Mouse (Mus musculus) forebrain, embryonic 14.5 days (tissue): Measurements from ENCODE around the gene Tbc1d10c. TPM values are rescaled to one million over a fixed set of nuclear protein-coding genes. Genes with fewer than 3 reads are reported as not detected.

ENCODE experiments used
- ATAC-seq: fragments of 200-750 bp; cut with Nextera tagmentation; 2 replicates; pipeline ENCODE4 v1.8.0; 2017; ENCODE audit warnings: mild to moderate bottlenecking, moderate library complexity
- DNase-seq: peaks from one replicate; pipeline ENCODE4 v3.0.0-alpha.2; 2015; ENCODE audit warnings: low spot score
- H3K27ac ChIP-seq: fragments of 300-500 bp; sonication (generic); 2 replicates; pipeline ENCODE4 v1.5.1; 2014; ENCODE audit warnings: low read depth, mild to moderate bottlenecking, control low read depth, low read length, moderate library complexity
- H3K27me3 ChIP-seq: fragments of 300-500 bp; sonication (generic); replicated peaks from 2 replicates; pipeline ENCODE4 v1.6.1; 2014; ENCODE audit warnings: low read length, control low read depth, mixed read lengths; ENCODE audit not compliant: control insufficient read depth, insufficient read depth
- H3K36me3 ChIP-seq: fragments of 300-500 bp; sonication (generic); 2 replicates; pipeline ENCODE4 v1.6.1; 2014; ENCODE audit warnings: low read length, control low read depth; ENCODE audit not compliant: control insufficient read depth, insufficient read depth
- H3K4me1 ChIP-seq: fragments of 300-500 bp; sonication (generic); 2 replicates; pipeline ENCODE4 v1.6.1; 2014; ENCODE audit warnings: antibody characterized with exemption, low read length, control low read depth; ENCODE audit not compliant: control insufficient read depth, insufficient read depth
- H3K4me2 ChIP-seq: fragments of 300-500 bp; sonication (generic); 2 replicates; pipeline ENCODE4 v1.6.1; 2014; ENCODE audit warnings: mild to moderate bottlenecking, control low read depth, low read length
- H3K4me3 ChIP-seq: fragments of 300-500 bp; sonication (generic); 2 replicates; pipeline ENCODE4 v1.5.1; 2014; ENCODE audit warnings: low read depth, low read length, control low read depth
- H3K9ac ChIP-seq: fragments of 300-500 bp; sonication (generic); 2 replicates; pipeline ENCODE4 v1.6.1; 2014; ENCODE audit warnings: mild to moderate bottlenecking, low read length, control low read depth, moderate library complexity
- H3K9me3 ChIP-seq: fragments of 300-500 bp; sonication (generic); replicated peaks from 2 replicates; pipeline ENCODE4 v1.6.1; 2016; ENCODE audit warnings: low read length, control low read depth, mixed read lengths; ENCODE audit not compliant: control insufficient read depth
- WGBS: fragments of 180-500 bp; shearing (Covaris S2); extraction: QIAGEN DNeasy Blood & Tissue Kit; methylation state at CpG from one replicate; pipeline ENCODE4 v1.1.7; 2014; 5-methylcytosine and 5-hydroxymethylcytosine counted together
- polyA plus RNA-seq: library from polyadenylated mRNA; unstranded; fragments of >200 nt; fragmentation: Nextera tagmentation; extraction: Ambion mirVana; gene quantifications from 2 replicates; pipeline ENCODE4 v1.2.1, GENCODE M21; 2014

The Tbc1d10c gene
- polyA plus RNA-seq, 1 experiment from 2014 or later = 0.52 TPM

GRCm38 (mm10) chr19:4147782-4148490, 43.1 kb downstream of the Tbc1d10c start:
- Histone ChIP-seq H3K27ac (no peak overlapping the region), H3K4me2 (peak overlapping the region; percentile 79), H3K36me3 (peaks cover 24% of the 10 kb centered on the region), H3K4me1 (peaks cover 10% of the 10 kb centered on the region), H3K27me3 (no peaks in the 10 kb centered on the region), H3K9ac (peak overlapping the region; percentile 74), H3K9me3 (no peaks in the 10 kb centered on the region), H3K4me3 (peak overlapping the region; percentile 57)
- ATAC-seq = peak; percentile 15; the same call in 1 of the 2 replicates
- no peak for DNase-seq
- WGBS = 34% methylated on average over 9 of the region's 9 CpGs

GRCm38 (mm10) chr19:4147022-4147405, 44.1 kb downstream of the Tbc1d10c start:
- Histone ChIP-seq H3K27me3 (no peaks in the 10 kb centered on the region), H3K4me3 (no peak overlapping the region), H3K27ac (no peak overlapping the region), H3K9me3 (no peaks in the 10 kb centered on the region), H3K4me2 (no peak overlapping the region), H3K9ac (no peak overlapping the region), H3K4me1 (peaks cover 10% of the 10 kb centered on the region), H3K36me3 (peaks cover 16% of the 10 kb centered on the region)
- DNase-seq (no peak), ATAC-seq (no peak)
- 38% methylated on average over 3 of the region's 3 CpGs for WGBS

- peaks cover 13% of the 10 kb centered on the region for H3K36me3 ChIP-seq
- DNase-seq (no peak), ATAC-seq (no peak)
- H3K27me3 ChIP-seq = no peaks in the 10 kb centered on the region
- no peak overlapping the region for H3K9ac ChIP-seq
- no peaks in the 10 kb centered on the region for H3K9me3 ChIP-seq
- peaks cover 10% of the 10 kb centered on the region for H3K4me1 ChIP-seq
- H3K4me2 ChIP-seq = no peak overlapping the region
- no peak overlapping the region for H3K4me3 ChIP-seq
- WGBS = 61% methylated on average over 12 of the region's 12 CpGs
- H3K27ac ChIP-seq = no peak overlapping the region
These were observed 44.6 kb downstream of the Tbc1d10c start for GRCm38 (mm10) chr19:4146366-4147021.

GRCm38 (mm10) chr19:4145936-4146335, 45.1 kb downstream of the Tbc1d10c start:
- no peaks in the 10 kb centered on the region for H3K27me3 ChIP-seq
- no peaks in the 10 kb centered on the region for H3K9me3 ChIP-seq
- 76% methylated on average over 5 of the region's 5 CpGs for WGBS
- no peak overlapping the region for H3K4me2 ChIP-seq
- DNase-seq = no peak
- peaks cover 8% of the 10 kb centered on the region for H3K36me3 ChIP-seq
- no peak overlapping the region for H3K9ac ChIP-seq
- no peak overlapping the region for H3K4me3 ChIP-seq
- H3K4me1 ChIP-seq = peaks cover 10% of the 10 kb centered on the region
- ATAC-seq = no peak
- H3K27ac ChIP-seq = no peak overlapping the region

- ATAC-seq (no peak), DNase-seq (no peak)
- Histone ChIP-seq H3K9me3 (no peaks in the 10 kb centered on the region), H3K9ac (no peak overlapping the region), H3K4me3 (no peak overlapping the region), H3K27me3 (no peaks in the 10 kb centered on the region), H3K4me2 (no peak overlapping the region), H3K4me1 (peaks cover 10% of the 10 kb centered on the region), H3K27ac (no peak overlapping the region), H3K36me3 (no peaks in the 10 kb centered on the region)
- 82% methylated on average over 16 of the region's 16 CpGs for WGBS
These were observed 46.3 kb downstream of the Tbc1d10c start for GRCm38 (mm10) chr19:4144550-4145498.

GRCm38 (mm10) chr19:4143759-4144268, 47.3 kb downstream of the Tbc1d10c start, which contains the start of gene Cabp4:
TSS of gene Cabp4 (minus strand) at chr19:4144033.
- no peak within 1 kb of the TSS for H3K4me2 ChIP-seq
- H3K27me3 ChIP-seq = no peaks in the 10 kb centered on the region
- H3K36me3 ChIP-seq = no peaks in the 10 kb centered on the region
- ATAC-seq (no peak), DNase-seq (no peak)
- H3K4me1 ChIP-seq = peaks cover 3% of the 10 kb centered on the region; the same call in 1 of the 2 replicates
- no peak within 1 kb of the TSS for H3K9ac ChIP-seq
- H3K9me3 ChIP-seq = no peaks in the 10 kb centered on the region
- no peak within 1 kb of the TSS for H3K4me3 ChIP-seq
- WGBS = 79% methylated on average over 7 of the region's 7 CpGs
- no peak within 1 kb of the TSS for H3K27ac ChIP-seq

GRCm38 (mm10) chr19:4142416-4143173, 48.5 kb downstream of the Tbc1d10c start:
- peaks cover under 1% of the 10 kb centered on the region; the same call in 1 of the 2 replicates for H3K4me1 ChIP-seq
- WGBS = 89% methylated on average over 18 of the region's 18 CpGs
- H3K36me3 ChIP-seq = no peaks in the 10 kb centered on the region
- DNase-seq (no peak), ATAC-seq (no peak)
- H3K27ac ChIP-seq = no peak overlapping the region
- H3K4me3 ChIP-seq = no peak overlapping the region
- no peaks in the 10 kb centered on the region for H3K9me3 ChIP-seq
- no peak overlapping the region for H3K4me2 ChIP-seq
- no peak overlapping the region for H3K9ac ChIP-seq
- H3K27me3 ChIP-seq = no peaks in the 10 kb centered on the region

- 88% methylated on average over 6 of the region's 6 CpGs for WGBS
- ATAC-seq = no peak
These were observed 50.9 kb downstream of the Tbc1d10c start for GRCm38 (mm10) chr19:4140147-4140546.

More at GRCm38 (mm10) chr19:4140147-4140546, 50.9 kb downstream of the Tbc1d10c start:
- H3K9ac ChIP-seq = no peak overlapping the region; the same call in 1 of the 2 replicates
- DNase-seq = no peak
- H3K4me3 ChIP-seq = no peak overlapping the region
- H3K27ac ChIP-seq = no peak overlapping the region
- no peaks in the 10 kb centered on the region for H3K27me3 ChIP-seq
- no peaks in the 10 kb centered on the region for H3K4me1 ChIP-seq
- no peak overlapping the region for H3K4me2 ChIP-seq
- no peaks in the 10 kb centered on the region for H3K9me3 ChIP-seq
- H3K36me3 ChIP-seq = no peaks in the 10 kb centered on the region
